Mouse (Mus musculus): ENCODE data around the gene Rxfp2.

- no peak; the same call in 1 of the 2 replicates for TF ChIP-seq CTCF (IDR thresholded peaks at IDR 0.05; ENCODE audit: low read depth, low read length)
- no peak for TF ChIP-seq POLR2A (IDR thresholded peaks at IDR 0.05; ENCODE audit: extremely low read depth, insufficient read depth, low read length)
Measured at GRCm38 (mm10) chr5:150058845-150059244, 40.4 kb downstream of the Rxfp2 start.
